In genomic region chr1:194610516-194610915, GRCm38 (mm10) we compare ENCODE assay signal across 13 mouse cellular contexts. TPM values are rescaled to one million over a fixed set of nuclear protein-coding genes. Genes with fewer than 3 reads are reported as not detected.
DNase-seq lines count a peak whose midpoint lies in the region; ATAC-seq and TF ChIP-seq lines count a peak whose summit lies in the region.
"Had no signal": no experiment of that assay in that cellular context is flagged by ENCODE, and none has a peak within 500 bp of the region (broad histone marks: within the 10 kb centered on the region; RNA-seq: fewer than 3 reads in every experiment).

No protein-coding gene starts in this region.

- no peaks in the 10 kb centered on the region for H3K36me3 ChIP-seq in kidney, embryonic 14.5 days (ENCODE audit: control insufficient read depth, insufficient read depth, low read length)
- no peaks in the 10 kb centered on the region for H3K36me3 ChIP-seq in embryonic facial prominence, embryonic 13.5 days
- no peaks in the 10 kb centered on the region for H3K36me3 ChIP-seq in intestine, embryonic 14.5 days (ENCODE audit: control insufficient read depth, insufficient read depth, low read length)
- H3K36me3 ChIP-seq in liver, postnatal 0 days (replicated peaks; ENCODE audit: insufficient read depth, low read length): no peaks in the 10 kb centered on the region

- H3K4me3 ChIP-seq in kidney, embryonic 14.5 days (ENCODE audit: low read length): no peak overlapping the region
- H3K4me3 ChIP-seq in embryonic facial prominence, embryonic 13.5 days: no peak overlapping the region
- no peak overlapping the region for H3K4me3 ChIP-seq in intestine, embryonic 14.5 days (ENCODE audit: low read depth, low read length)
- no peak overlapping the region for H3K4me3 ChIP-seq in liver, postnatal 0 days (ENCODE audit: low read depth, low read length)
- H3K4me3 ChIP-seq: left cerebral cortex, adult 2 months had no signal

- ATAC-seq in kidney, embryonic 14.5 days (ENCODE audit: low FRiP score, low TSS enrichment): peak; percentile 78; the same call in 1 of the 2 replicates
- 0 out of 2 replicates have a peak, but pooled peaks have one; percentile 72 for ATAC-seq in embryonic facial prominence, embryonic 13.5 days (ENCODE audit: insufficient number of reproducible peaks, insufficient read depth, low FRiP score, low TSS enrichment, low read depth)
- peak; percentile 96 for ATAC-seq in intestine, embryonic 14.5 days (replicated peaks; ENCODE audit: low FRiP score, low TSS enrichment, low read depth)
- ATAC-seq in liver, postnatal 0 days: peak; percentile 92

- TF ChIP-seq EP300 in liver, postnatal 0 days (IDR thresholded peaks at IDR 0.05; ENCODE audit: low read depth): no peak

- no peak for TF ChIP-seq CTCF in liver, postnatal 0 days (IDR thresholded peaks at IDR 0.05; ENCODE audit: low read depth)

- no peak overlapping the region for H3K9ac ChIP-seq in kidney, embryonic 14.5 days (ENCODE audit: low read depth, low read length)
- no peak overlapping the region for H3K9ac ChIP-seq in embryonic facial prominence, embryonic 13.5 days
- H3K9ac ChIP-seq in intestine, embryonic 14.5 days (ENCODE audit: low read length): no peak overlapping the region
- no peak overlapping the region for H3K9ac ChIP-seq in liver, postnatal 0 days (replicated peaks)

- no peak overlapping the region for H3K4me2 ChIP-seq in kidney, embryonic 14.5 days (replicated peaks; ENCODE audit: low read depth, low read length)
- no peak overlapping the region for H3K4me2 ChIP-seq in embryonic facial prominence, embryonic 13.5 days
- no peak overlapping the region for H3K4me2 ChIP-seq in intestine, embryonic 14.5 days (ENCODE audit: low read length)
- H3K4me2 ChIP-seq in liver, postnatal 0 days (ENCODE audit: low read depth, low read length): no peak overlapping the region

- WGBS in kidney, embryonic 14.5 days: 9% methylated on average over 2 of the region's 2 CpGs
- 3% methylated on average over 2 of the region's 2 CpGs for WGBS in embryonic facial prominence, embryonic 13.5 days
- WGBS in intestine, embryonic 14.5 days: 3% methylated on average over 2 of the region's 2 CpGs
- 8% methylated on average over 2 of the region's 2 CpGs for WGBS in liver, postnatal 0 days (ENCODE audit: insufficient replicate concordance)

- no peaks in the 10 kb centered on the region for H3K27me3 ChIP-seq in kidney, embryonic 14.5 days (ENCODE audit: control insufficient read depth, insufficient read depth, low read length)
- no peaks in the 10 kb centered on the region for H3K27me3 ChIP-seq in embryonic facial prominence, embryonic 13.5 days
- H3K27me3 ChIP-seq in intestine, embryonic 14.5 days (replicated peaks; ENCODE audit: control insufficient read depth, insufficient read depth, low read length): no peaks in the 10 kb centered on the region
- no peaks in the 10 kb centered on the region for H3K27me3 ChIP-seq in liver, postnatal 0 days (ENCODE audit: insufficient read depth, low read length)

- H3K4me1 ChIP-seq in kidney, embryonic 14.5 days (ENCODE audit: control insufficient read depth, insufficient read depth, low read length): peaks cover 7% of the 10 kb centered on the region
- H3K4me1 ChIP-seq in embryonic facial prominence, embryonic 13.5 days: 0 out of 2 replicates have a peak, but pooled peaks cover 7% of the 10 kb centered on the region
- peaks cover 7% of the 10 kb centered on the region; the same call in 1 of the 2 replicates for H3K4me1 ChIP-seq in intestine, embryonic 14.5 days (replicated peaks; ENCODE audit: control insufficient read depth, insufficient read depth, low read length)
- H3K4me1 ChIP-seq in liver, postnatal 0 days (ENCODE audit: insufficient read depth): peaks cover 14% of the 10 kb centered on the region

- no peaks in the 10 kb centered on the region for H3K9me3 ChIP-seq in kidney, embryonic 14.5 days (ENCODE audit: control insufficient read depth, low read length)
- no peaks in the 10 kb centered on the region for H3K9me3 ChIP-seq in embryonic facial prominence, embryonic 13.5 days
- no peaks in the 10 kb centered on the region for H3K9me3 ChIP-seq in intestine, embryonic 14.5 days (ENCODE audit: control insufficient read depth, low read length)
- H3K9me3 ChIP-seq in liver, postnatal 0 days (ENCODE audit: low read length): no peaks in the 10 kb centered on the region

- H3K27ac ChIP-seq in kidney, embryonic 14.5 days (ENCODE audit: low read depth, low read length): no peak overlapping the region
- H3K27ac ChIP-seq in embryonic facial prominence, embryonic 13.5 days: no peak overlapping the region
- no peak overlapping the region for H3K27ac ChIP-seq in intestine, embryonic 14.5 days (ENCODE audit: low read depth)
- peak overlapping the region; percentile 67 for H3K27ac ChIP-seq in liver, postnatal 0 days (ENCODE audit: low read depth)
- H3K27ac ChIP-seq: left cerebral cortex, adult 2 months had no signal

- DNase-seq in kidney, postnatal 36 days: no peak
- peak; percentile 67 for DNase-seq in intestine, embryonic 14.5 days (ENCODE audit: low spot score)
- DNase-seq in liver, postnatal 0 days: peak; percentile 59
- no peak for DNase-seq in layer of hippocampus, adult 18-20 months (ENCODE audit: low spot score in 2 of 2)
- no peak for DNase-seq in spleen, postnatal 14 days (ENCODE audit: low spot score in 2 of 2)
- DNase-seq in frontal cortex, postnatal 25 days (ENCODE audit: low spot score in 2 of 2): no peak
- DNase-seq: adrenal gland, postnatal 10 days; cerebellum, postnatal 36 days; thymus, postnatal 36 days had no signal

RNA-seq across cellular contexts. Expression of gene Plxna2, which starts 7.5 kb away (rescaled TPM):
- polyA plus RNA-seq in kidney, embryonic 14.5 days (2014; fragmentation: Nextera tagmentation; extraction: Ambion mirVana): 4.4 and 7.4 TPM in 2 replicates
- 10.3 and 10.7 TPM in 2 replicates for polyA plus RNA-seq in embryonic facial prominence, embryonic 13.5 days (2015; fragmentation: Nextera tagmentation; extraction: Ambion mirVana)
- polyA plus RNA-seq in intestine, embryonic 14.5 days (2014; fragmentation: Nextera tagmentation; extraction: Ambion mirVana): 8.4 and 8.9 TPM in 2 replicates
- 1.5 and 2.3 TPM in 2 replicates for polyA plus RNA-seq in liver, postnatal 0 days (2015; fragmentation: Nextera tagmentation; extraction: Ambion mirVana)
- total RNA-seq in layer of hippocampus, adult 18-20 months (2021): 10 to 100 TPM; 62.3 to 66.4 TPM
- total RNA-seq: monocyte, adult 5-6 weeks had no signal

Comparison
In these comparisons a context has a peak if more than half of its experiments do, and no peak if none do; other contexts are left out.
1. DNase-seq: peak in intestine, embryonic 14.5 days (single experiment) and liver, postnatal 0 days (single experiment); none in kidney, postnatal 36 days (0 of 2), layer of hippocampus, adult 18-20 months (0 of 2), spleen, postnatal 14 days (0 of 2) and frontal cortex, postnatal 25 days (0 of 2).
2. Peak in every context shown above with its lines, with median percentiles within 50 percentile points of each other: ATAC-seq.